Mouse (Mus musculus) lung, postnatal 0 days (tissue): ENCODE measurements around the gene Bdkrb2. TPM values are rescaled to one million over a fixed set of nuclear protein-coding genes. Genes with fewer than 3 reads are reported as not detected.

Experiments
- ATAC-seq: fragments of 200-750 bp; cut with Nextera tagmentation; 2 replicates; pipeline ENCODE4 v1.8.0; 2017; ENCODE audit warnings: moderate library complexity
- DNase-seq: peaks from one replicate; pipeline ENCODE4 v3.0.0-alpha.2; 2016; ENCODE audit warnings: low spot score
- H3K27ac ChIP-seq: fragments of 300-500 bp; sonication (generic); 2 replicates; pipeline ENCODE4 v1.5.1; 2014; ENCODE audit warnings: antibody characterized with exemption, mild to moderate bottlenecking, low read length, mixed read lengths
- H3K27me3 ChIP-seq: fragments of 300-500 bp; sonication (generic); replicated peaks from 2 replicates; pipeline ENCODE4 v1.6.1; 2014; ENCODE audit warnings: low read length, mixed read lengths; ENCODE audit not compliant: insufficient read depth
- H3K36me3 ChIP-seq: fragments of 300-500 bp; sonication (generic); 2 replicates; pipeline ENCODE4 v1.6.1; 2014; ENCODE audit warnings: low read length, mixed read lengths; ENCODE audit not compliant: insufficient read depth
- H3K4me1 ChIP-seq: fragments of 300-500 bp; sonication (generic); 2 replicates; pipeline ENCODE4 v1.6.1; 2014; ENCODE audit warnings: antibody characterized with exemption, low read depth, low read length, mixed read lengths; ENCODE audit not compliant: insufficient read depth
- H3K4me2 ChIP-seq: fragments of 300-500 bp; sonication (generic); replicated peaks from 2 replicates; pipeline ENCODE4 v1.6.1; 2014; ENCODE audit warnings: low read depth, mild to moderate bottlenecking, low read length, moderate library complexity, mixed read lengths
- H3K4me3 ChIP-seq: fragments of 300-500 bp; sonication (generic); 2 replicates; pipeline ENCODE4 v1.5.1; 2014; ENCODE audit warnings: low read depth, low read length
- H3K9ac ChIP-seq: fragments of 300-500 bp; sonication (generic); replicated peaks from 2 replicates; pipeline ENCODE4 v1.6.1; 2014; ENCODE audit warnings: low read depth, mild to moderate bottlenecking
- H3K9me3 ChIP-seq: fragments of 300-500 bp; sonication (generic); 2 replicates; pipeline ENCODE4 v1.6.1; 2016; ENCODE audit warnings: low read length, mixed read lengths
- CTCF ChIP-seq: IDR thresholded peaks from 2 replicates; pipeline ENCODE4 v1.5.1; 2016; ENCODE audit warnings: antibody characterized with exemption, mild to moderate bottlenecking
- EP300 ChIP-seq: IDR thresholded peaks from 2 replicates; pipeline ENCODE4 v1.6.1; 2016; ENCODE audit warnings: antibody characterized with exemption, mild to moderate bottlenecking, control low read depth
- WGBS: fragments of 180-500 bp; shearing (Covaris S2); extraction: QIAGEN DNeasy Blood & Tissue Kit; methylation state at CpG from one replicate; pipeline ENCODE4 v1.1.7; 2014; 5-methylcytosine and 5-hydroxymethylcytosine counted together
- polyA plus RNA-seq: library from polyadenylated mRNA; unstranded; fragments of >200 nt; fragmentation: Nextera tagmentation; extraction: Ambion mirVana; gene quantifications from 2 replicates; pipeline ENCODE4 v1.2.1, GENCODE M21; 2015

The Bdkrb2 gene
- polyA plus RNA-seq, 1 experiment from 2014 or later, result 2.5 TPM

DNA sequence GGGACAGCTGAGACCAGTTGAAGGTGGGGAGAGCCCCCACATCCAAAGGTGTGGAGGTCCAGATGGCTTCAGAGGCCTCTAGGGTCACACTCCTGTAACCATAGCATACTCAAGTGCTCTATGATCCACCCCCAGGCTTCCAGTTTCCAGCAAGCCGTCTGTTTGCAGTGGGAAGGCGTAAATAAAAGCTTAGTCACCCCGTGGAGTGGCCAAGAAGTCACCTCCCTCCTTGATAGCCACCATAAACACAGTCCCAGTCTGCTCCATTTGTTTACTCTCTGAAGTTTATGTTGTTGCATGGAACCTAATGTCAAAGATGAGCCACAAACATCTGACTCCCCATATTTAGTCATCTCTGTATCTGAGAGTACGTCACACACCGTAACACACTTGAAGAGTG is 25.9 kb upstream of the Bdkrb2 start:
- DNase-seq (peak; percentile 52), ATAC-seq (peak; percentile 73)
- TF ChIP-seq EP300, result peak; percentile 59
- no peak for TF ChIP-seq CTCF
- Histone ChIP-seq H3K4me2 (no peak overlapping the region), H3K4me3 (no peak overlapping the region), H3K9me3 (no peaks in the 10 kb centered on the region), H3K27ac (peak overlapping the region; percentile 64; the same call in 1 of the 2 replicates), H3K27me3 (no peaks in the 10 kb centered on the region), H3K9ac (no peak overlapping the region), H3K36me3 (no peaks in the 10 kb centered on the region), H3K4me1 (peaks cover 6% of the 10 kb centered on the region; the same call in 1 of the 2 replicates)
- 32% methylated on average over 5 of the region's 5 CpGs for WGBS

- H3K4me2 ChIP-seq, result no peak overlapping the region
- no peak for ATAC-seq
- peaks cover 6% of the 10 kb centered on the region; the same call in 1 of the 2 replicates for H3K4me1 ChIP-seq
- no peaks in the 10 kb centered on the region for H3K9me3 ChIP-seq
- no peaks in the 10 kb centered on the region for H3K27me3 ChIP-seq
- 79% methylated on average over 10 of the region's 10 CpGs for whole genome bisulfite sequencing
- no peak for TF ChIP-seq CTCF
- TF ChIP-seq EP300, result no peak
- no peak for DNase-seq
- H3K9ac ChIP-seq, result no peak overlapping the region
- H3K4me3 ChIP-seq, result no peak overlapping the region
- H3K27ac ChIP-seq, result no peak overlapping the region
- no peaks in the 10 kb centered on the region for H3K36me3 ChIP-seq
Observed at GRCm38 (mm10) chr12:105539649-105540048, 23.4 kb upstream of the Bdkrb2 start.

GRCm38 (mm10) chr12:105541590-105542402 is 21.2 kb upstream of the Bdkrb2 start:
- DNase-seq, result no peak
- TF ChIP-seq EP300 (no peak), CTCF (peak; percentile 43)
- Histone ChIP-seq H3K9me3 (no peaks in the 10 kb centered on the region), H3K4me1 (peaks cover 14% of the 10 kb centered on the region; the same call in 1 of the 2 replicates), H3K27ac (no peak overlapping the region), H3K36me3 (no peaks in the 10 kb centered on the region), H3K4me3 (no peak overlapping the region), H3K9ac (no peak overlapping the region), H3K4me2 (no peak overlapping the region), H3K27me3 (no peaks in the 10 kb centered on the region)
- ATAC-seq, result peak; percentile 34; the same call in 1 of the 2 replicates
- 64% methylated on average over 12 of the region's 12 CpGs for WGBS

DNA sequence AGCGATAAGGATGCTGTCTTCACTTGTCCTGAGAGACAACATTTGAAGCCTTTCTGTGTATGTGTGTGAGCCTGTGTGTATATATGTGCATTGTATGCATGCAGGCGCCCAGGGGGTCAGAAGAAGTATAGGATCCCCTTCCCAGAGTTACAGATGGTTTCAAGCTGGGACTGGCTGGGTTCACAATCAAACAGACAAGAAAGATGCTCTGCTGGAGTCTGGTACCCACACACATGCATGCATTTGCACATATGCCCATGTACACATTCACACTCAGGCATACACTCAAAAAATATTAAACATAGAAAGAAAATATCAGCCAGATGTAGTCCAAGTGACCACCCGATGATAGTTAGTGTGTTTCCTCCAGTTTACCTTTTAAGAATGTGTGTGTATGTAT is 20.5 kb upstream of the Bdkrb2 start:
- no peak overlapping the region for H3K4me2 ChIP-seq
- 77% methylated on average over 3 of the region's 3 CpGs for WGBS
- ATAC-seq, result no peak

GRCm38 (mm10) chr12:105543176-105543575 is 19.9 kb upstream of the Bdkrb2 start:
- Histone ChIP-seq H3K9me3 (no peaks in the 10 kb centered on the region), H3K27ac (0 out of 2 replicates have a peak overlapping the region, but pooled peaks have one; percentile 11), H3K9ac (no peak overlapping the region), H3K4me3 (no peak overlapping the region), H3K36me3 (no peaks in the 10 kb centered on the region), H3K4me2 (no peak overlapping the region), H3K27me3 (no peaks in the 10 kb centered on the region), H3K4me1 (peaks cover 13% of the 10 kb centered on the region; the same call in 1 of the 2 replicates)
- no peak for DNase-seq
- WGBS, result 71% methylated on average over 8 of the region's 8 CpGs
- TF ChIP-seq CTCF (no peak), EP300 (no peak)
- ATAC-seq, result no peak

More for the DNA sequence above, 20.5 kb upstream of the Bdkrb2 start:
- Histone ChIP-seq H3K4me3 (no peak overlapping the region), H3K9me3 (no peaks in the 10 kb centered on the region), H3K4me1 (peaks cover 13% of the 10 kb centered on the region; the same call in 1 of the 2 replicates), H3K27me3 (no peaks in the 10 kb centered on the region), H3K36me3 (no peaks in the 10 kb centered on the region), H3K9ac (no peak overlapping the region), H3K27ac (no peak overlapping the region)
- TF ChIP-seq EP300 (no peak), CTCF (no peak)
- DNase-seq, result no peak

DNA sequence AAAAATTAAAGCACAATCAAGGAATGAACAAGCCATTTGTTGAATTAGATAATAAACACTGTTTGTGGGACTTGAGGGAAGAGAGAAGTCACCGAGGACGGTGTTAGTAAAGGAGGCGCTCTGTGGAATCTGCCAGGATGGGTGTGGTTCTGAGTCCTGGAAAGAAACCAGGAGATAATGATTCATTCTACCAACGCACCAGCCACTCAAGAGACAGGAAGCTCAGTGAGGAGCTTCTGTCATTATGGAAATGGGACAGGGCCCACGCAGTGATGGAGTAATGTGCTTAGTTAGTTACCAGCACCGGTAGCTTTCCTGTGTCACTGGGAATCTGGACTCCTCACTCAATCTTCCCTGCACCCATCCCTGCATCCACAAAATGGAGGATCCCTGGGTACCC is 19.3 kb upstream of the Bdkrb2 start:
- peak; percentile 35 for ATAC-seq
- Histone ChIP-seq H3K4me1 (peaks cover 17% of the 10 kb centered on the region; the same call in 1 of the 2 replicates), H3K9ac (no peak overlapping the region), H3K27ac (no peak overlapping the region), H3K4me3 (no peak overlapping the region), H3K36me3 (no peaks in the 10 kb centered on the region), H3K4me2 (no peak overlapping the region), H3K9me3 (no peaks in the 10 kb centered on the region), H3K27me3 (no peaks in the 10 kb centered on the region)
- DNase-seq, result peak; percentile 57
- TF ChIP-seq CTCF, result no peak
- TF ChIP-seq EP300, result peak; percentile 59
- 42% methylated on average over 6 of the region's 6 CpGs for WGBS
